ENCODE assay signal across 10 mouse cellular contexts in the genomic region with DNA sequence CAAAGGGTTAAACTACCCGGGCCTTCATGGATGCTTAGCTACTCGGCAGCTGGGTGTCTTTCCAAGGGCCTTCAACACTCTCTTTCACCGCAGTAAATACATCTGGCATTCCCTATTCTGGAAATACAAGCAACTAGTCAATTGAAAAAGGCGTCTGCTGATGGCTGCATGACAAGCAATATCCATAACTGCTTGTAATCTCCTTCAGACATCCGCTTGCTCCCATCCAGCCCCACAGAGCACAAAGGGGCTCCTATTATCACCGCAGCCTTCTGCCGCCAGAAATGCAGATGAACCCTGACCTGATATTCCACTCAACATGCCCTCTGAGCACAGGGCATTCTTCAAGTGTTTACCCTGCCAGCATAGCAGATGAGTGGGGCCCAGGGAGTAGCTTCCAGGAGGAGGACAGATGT.
A peak's percentile ranks its signal among the peaks of the same experiment; 100 is the strongest.
DNase-seq lines count a peak whose midpoint lies in the region; ATAC-seq and TF ChIP-seq lines count a peak whose summit lies in the region.
"Had no signal": no experiment of that assay in that cellular context is flagged by ENCODE, and none has a peak within 500 bp of the region (broad histone marks: within the 10 kb centered on the region; RNA-seq: fewer than 3 reads in every experiment).

No protein-coding gene starts in this region.

- H3K4me2 ChIP-seq in heart, embryonic 12.5 days, result no peak overlapping the region
- no peak overlapping the region for H3K4me2 ChIP-seq in embryonic facial prominence, embryonic 11.5 days (ENCODE audit: low read depth, low read length)
- no peak overlapping the region for H3K4me2 ChIP-seq in limb, embryonic 14.5 days (replicated peaks; ENCODE audit: low read depth, low read length, severe bottlenecking)

- peak; percentile 45; the same call in 1 of the 2 replicates for ATAC-seq in heart, embryonic 12.5 days (ENCODE audit: insufficient number of reproducible peaks, low FRiP score)
- ATAC-seq in embryonic facial prominence, embryonic 11.5 days (replicated peaks; ENCODE audit: insufficient number of reproducible peaks, low FRiP score, low TSS enrichment, low read depth), result no peak
- no peak for ATAC-seq in limb, embryonic 14.5 days (ENCODE audit: low FRiP score, low read depth)

- no peaks in the 10 kb centered on the region for H3K36me3 ChIP-seq in heart, embryonic 12.5 days
- H3K36me3 ChIP-seq in embryonic facial prominence, embryonic 11.5 days (replicated peaks; ENCODE audit: control insufficient read depth, insufficient read depth, low read depth, low read length), result no peaks in the 10 kb centered on the region
- no peaks in the 10 kb centered on the region for H3K36me3 ChIP-seq in limb, embryonic 14.5 days (ENCODE audit: control insufficient read depth, insufficient read depth, low read length)

- DNase-seq in heart, postnatal 10 days, result no peak
- DNase-seq in Muller cell, postnatal 12 days (ENCODE audit: inconsistent ontology term), result peak; percentile 92
- DNase-seq in embryonic facial prominence, embryonic 11.5 days (ENCODE audit: low spot score), result peak; percentile 6
- peak; percentile 16 for DNase-seq in limb, embryonic 14.5 days (ENCODE audit: low spot score)
- DNase-seq in kidney, postnatal 10 days, result no peak
- DNase-seq in adrenal gland, postnatal 4 days (ENCODE audit: low spot score in 2 of 2), result no peak
- DNase-seq in frontal cortex, adult 2 months (ENCODE audit: extremely low spot score in 1 of 2, low spot score in 1 of 2), result no peak
- DNase-seq: kidney, postnatal 14 days; lung, adult 2 months had no signal

- WGBS in heart, embryonic 12.5 days, result 23% methylated on average over 7 of the region's 7 CpGs
- WGBS in embryonic facial prominence, embryonic 11.5 days, result 20% methylated on average over 7 of the region's 7 CpGs
- WGBS in limb, embryonic 14.5 days, result 42% methylated on average over 7 of the region's 7 CpGs

- intact Hi-C loops in heart, postnatal 10 days (cut with DNase I), result no loop called here

- H3K27ac ChIP-seq in heart, embryonic 12.5 days (ENCODE audit: poor library complexity, severe bottlenecking), result no peak overlapping the region
- H3K27ac ChIP-seq in embryonic facial prominence, embryonic 11.5 days (replicated peaks; ENCODE audit: low read depth, low read length), result no peak overlapping the region
- no peak overlapping the region for H3K27ac ChIP-seq in limb, embryonic 14.5 days (replicated peaks; ENCODE audit: low read depth, low read length)

- H3K27me3 ChIP-seq in heart, embryonic 12.5 days (replicated peaks), result peaks cover 22% of the 10 kb centered on the region
- H3K27me3 ChIP-seq in embryonic facial prominence, embryonic 11.5 days (ENCODE audit: control insufficient read depth, insufficient read depth, low read length), result no peaks in the 10 kb centered on the region
- no peaks in the 10 kb centered on the region for H3K27me3 ChIP-seq in limb, embryonic 14.5 days (ENCODE audit: control insufficient read depth, insufficient read depth, low read length)

- H3K9ac ChIP-seq in heart, embryonic 12.5 days, result no peak overlapping the region
- H3K9ac ChIP-seq in embryonic facial prominence, embryonic 11.5 days (replicated peaks; ENCODE audit: low read length), result no peak overlapping the region
- H3K9ac ChIP-seq in limb, embryonic 14.5 days (ENCODE audit: low read depth, low read length, severe bottlenecking), result no peak overlapping the region

- no peak for TF ChIP-seq POLR2A in limb, embryonic 14.5 days (IDR thresholded peaks at IDR 0.05; ENCODE audit: borderline replicate concordance, extremely low read depth, insufficient read depth, insufficient read length)

- peaks cover 3% of the 10 kb centered on the region; the same call in 1 of the 2 replicates for H3K4me1 ChIP-seq in heart, embryonic 12.5 days (replicated peaks)
- H3K4me1 ChIP-seq in embryonic facial prominence, embryonic 11.5 days (ENCODE audit: control insufficient read depth, insufficient read depth, low read length), result no peaks in the 10 kb centered on the region
- H3K4me1 ChIP-seq in limb, embryonic 14.5 days (ENCODE audit: control insufficient read depth, insufficient read depth, low read length), result no peaks in the 10 kb centered on the region

- no peaks in the 10 kb centered on the region for H3K9me3 ChIP-seq in heart, embryonic 12.5 days (replicated peaks)
- no peaks in the 10 kb centered on the region for H3K9me3 ChIP-seq in embryonic facial prominence, embryonic 11.5 days (replicated peaks; ENCODE audit: control insufficient read depth, low read length)
- H3K9me3 ChIP-seq in limb, embryonic 14.5 days (ENCODE audit: control insufficient read depth, low read length), result no peaks in the 10 kb centered on the region

- H3K4me3 ChIP-seq in heart, embryonic 12.5 days, result no peak overlapping the region
- H3K4me3 ChIP-seq in embryonic facial prominence, embryonic 11.5 days (ENCODE audit: low read depth, low read length), result no peak overlapping the region
- H3K4me3 ChIP-seq in limb, embryonic 14.5 days (replicated peaks; ENCODE audit: low read length), result no peak overlapping the region

Comparison
In these comparisons a context has a peak if more than half of its experiments do, and no peak if none do; other contexts are left out.
1. DNase-seq: peak in Muller cell, postnatal 12 days (single experiment), embryonic facial prominence, embryonic 11.5 days (single experiment) and limb, embryonic 14.5 days (single experiment); none in heart, postnatal 10 days (0 of 2), kidney, postnatal 10 days (single experiment), adrenal gland, postnatal 4 days (0 of 2) and frontal cortex, adult 2 months (0 of 2).